Mouse (Mus musculus) G1E (cell line): ENCODE results near the gene Klhl25.

ENCODE experiments used
- CTCF ChIP-seq: IDR thresholded peaks from 2 replicates; pipeline ENCODE4 v1.5.1; 2012; ENCODE audit warnings: low read depth, low read length, inconsistent platforms, mixed read lengths
- GATA1 ChIP-seq: IDR thresholded peaks from 2 replicates; pipeline ENCODE4 v1.6.1; 2012; ENCODE audit warnings: borderline replicate concordance, low read length, inconsistent platforms, mixed read lengths

DNA sequence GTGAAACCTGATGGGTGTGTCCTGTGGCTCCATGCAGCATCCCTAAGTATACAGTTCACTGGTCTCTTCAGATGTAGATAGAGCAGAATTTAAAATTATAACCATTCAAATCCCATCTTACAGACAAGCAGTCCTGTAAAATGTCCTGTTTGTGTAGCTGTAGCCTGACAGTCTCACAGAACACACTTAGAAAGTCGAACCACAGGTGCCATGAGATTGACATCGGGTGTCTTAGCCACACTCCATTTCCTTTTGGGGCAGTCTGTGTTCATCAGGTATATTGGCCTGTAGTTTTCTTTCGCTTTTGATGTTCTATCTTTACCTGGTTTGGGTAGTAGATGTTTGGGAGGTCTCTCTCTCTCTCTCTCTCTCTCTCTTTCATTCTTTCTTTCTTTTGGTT is 33.7 kb downstream of the Klhl25 start:
- TF ChIP-seq CTCF: no peak
- TF ChIP-seq GATA1: no peak
